Mouse (Mus musculus): ENCODE measurements around the gene Ccdc60.

Ccdc60 gene

GRCm38 (mm10) chr5:116271511-116272227, 17.1 kb downstream of the Ccdc60 start:
- no peak for DNase-seq

GRCm38 (mm10) chr5:116269212-116270145, 19.3 kb downstream of the Ccdc60 start:
- DNase-seq: no peak

GRCm38 (mm10) chr5:116262689-116263088, 26.1 kb downstream of the Ccdc60 start:
- DNase-seq: no peak

- no peak for DNase-seq
Measured at GRCm38 (mm10) chr5:116261944-116262343, 26.8 kb downstream of the Ccdc60 start.

- no peak for DNase-seq
Measured at GRCm38 (mm10) chr5:116260356-116260755, 28.4 kb downstream of the Ccdc60 start.

GRCm38 (mm10) chr5:116258321-116258860, 30.4 kb downstream of the Ccdc60 start:
- DNase-seq: no peak

GRCm38 (mm10) chr5:116253914-116254313, 34.9 kb downstream of the Ccdc60 start:
- DNase-seq: peak; percentile 38

- DNase-seq: peak; percentile 24
Measured at GRCm38 (mm10) chr5:116252186-116252585, 36.6 kb downstream of the Ccdc60 start.

GRCm38 (mm10) chr5:116246642-116247041, 42.1 kb downstream of the Ccdc60 start:
- no peak for DNase-seq

GRCm38 (mm10) chr5:116244476-116244875, 44.3 kb downstream of the Ccdc60 start:
- DNase-seq: no peak

GRCm38 (mm10) chr5:116243622-116244021, 45.2 kb downstream of the Ccdc60 start:
- DNase-seq: no peak

- peak; percentile 27 for DNase-seq
Measured at GRCm38 (mm10) chr5:116231841-116232643, 56.7 kb downstream of the Ccdc60 start.

- no peak for DNase-seq
Measured at GRCm38 (mm10) chr5:116228414-116228813, 60.4 kb downstream of the Ccdc60 start.

GRCm38 (mm10) chr5:116224023-116224422, 64.8 kb downstream of the Ccdc60 start:
- no peak for DNase-seq

- DNase-seq: no peak
Measured at GRCm38 (mm10) chr5:116221916-116222315, 66.9 kb downstream of the Ccdc60 start.

- DNase-seq: no peak
Measured at GRCm38 (mm10) chr5:116219288-116219687, 69.5 kb downstream of the Ccdc60 start.

GRCm38 (mm10) chr5:116212706-116213105, 76.1 kb downstream of the Ccdc60 start:
- DNase-seq: no peak

- no peak for DNase-seq
Measured at GRCm38 (mm10) chr5:116209378-116210091, 79.2 kb downstream of the Ccdc60 start.

GRCm38 (mm10) chr5:116208741-116209368, 79.9 kb downstream of the Ccdc60 start:
- no peak for DNase-seq

GRCm38 (mm10) chr5:116202692-116203091, 86.1 kb downstream of the Ccdc60 start:
- DNase-seq: no peak

- no peak for DNase-seq
Measured at GRCm38 (mm10) chr5:116194499-116194898, 94.3 kb downstream of the Ccdc60 start.
